Comparison of ENCODE assay signal across 12 mouse cellular contexts in the genomic region with DNA sequence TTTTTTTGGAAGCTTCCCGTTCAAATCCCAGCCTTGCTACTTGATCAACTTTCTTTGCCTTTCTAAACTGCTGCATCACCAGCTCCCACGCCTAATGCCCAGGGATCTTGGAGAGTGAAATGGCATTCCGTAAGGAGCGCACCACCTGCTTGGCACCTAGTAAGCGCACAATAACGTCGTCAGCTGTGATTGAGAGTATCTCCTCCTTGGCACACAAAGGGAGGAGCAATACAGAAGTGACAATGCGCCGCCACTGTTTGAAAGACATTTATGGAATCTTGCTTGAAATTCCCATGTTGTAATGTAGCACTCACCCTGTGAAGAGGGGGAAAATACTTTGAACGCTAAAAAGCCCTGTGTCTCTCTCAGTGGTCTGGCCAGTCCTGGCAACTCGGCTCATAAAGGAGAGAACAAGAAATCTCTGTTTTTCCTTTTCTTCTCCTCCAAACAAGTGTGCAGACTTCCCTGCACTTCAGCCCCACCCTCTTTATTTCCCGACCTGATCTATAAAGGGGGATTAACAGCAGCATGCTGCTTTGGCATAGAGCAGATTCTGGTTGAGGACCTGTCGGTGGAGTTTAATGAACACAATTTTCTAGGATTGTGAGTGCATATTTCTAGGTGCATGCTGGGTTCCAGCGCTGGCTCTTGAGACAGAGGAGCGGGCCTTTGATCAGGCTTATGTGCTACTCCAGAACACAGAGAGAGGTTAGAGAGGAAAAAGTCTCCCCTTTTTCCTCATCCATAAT.
A peak's percentile ranks its signal among the peaks of the same experiment; 100 is the strongest.
DNase-seq lines count a peak whose midpoint lies in the region; ATAC-seq and TF ChIP-seq lines count a peak whose summit lies in the region.
"Had no signal": no experiment of that assay in that cellular context is flagged by ENCODE, and none has a peak within 500 bp of the region (broad histone marks: within the 10 kb centered on the region; RNA-seq: fewer than 3 reads in every experiment).

No protein-coding gene starts in this region.

- H3K79me2 ChIP-seq in heart, adult 2 months (replicated peaks; ENCODE audit: control insufficient read depth, insufficient read depth, low read length): no peaks in the 10 kb centered on the region

- TF ChIP-seq CTCF in layer of hippocampus, adult 2 months (conservative IDR thresholded peaks at IDR 0.05): no peak
- no peak for TF ChIP-seq CTCF in heart, adult 2 months (IDR thresholded peaks at IDR 0.05)

- H3K27me3 ChIP-seq in embryonic facial prominence, embryonic 10.5 days (replicated peaks; ENCODE audit: low read depth, poor library complexity, severe bottlenecking): peaks cover 3% of the 10 kb centered on the region; the same call in 1 of the 2 replicates
- H3K27me3 ChIP-seq in hindbrain, embryonic 15.5 days: no peaks in the 10 kb centered on the region
- H3K27me3 ChIP-seq in neural tube, embryonic 15.5 days (replicated peaks): no peaks in the 10 kb centered on the region
- H3K27me3 ChIP-seq in heart, adult 2 months (ENCODE audit: control insufficient read depth, insufficient read depth, low read length): no peaks in the 10 kb centered on the region
- H3K27me3 ChIP-seq: embryonic facial prominence, embryonic 12.5 days had no signal

- no peaks in the 10 kb centered on the region for H3K9me3 ChIP-seq in embryonic facial prominence, embryonic 10.5 days
- H3K9me3 ChIP-seq in hindbrain, embryonic 15.5 days: no peaks in the 10 kb centered on the region
- H3K9me3 ChIP-seq in neural tube, embryonic 15.5 days (replicated peaks): no peaks in the 10 kb centered on the region
- H3K9me3 ChIP-seq: embryonic facial prominence, embryonic 12.5 days had no signal

- peak; percentile 29 for ATAC-seq in hindbrain, embryonic 15.5 days (ENCODE audit: low FRiP score, low read depth)
- ATAC-seq in neural tube, embryonic 15.5 days (ENCODE audit: low FRiP score): peak; percentile 21; the same call in 1 of the 2 replicates

- H3K27ac ChIP-seq in layer of hippocampus, adult 2 months: peak overlapping the region; percentile 99
- 0 out of 2 replicates have a peak overlapping the region, but pooled peaks have one; percentile 24 for H3K27ac ChIP-seq in embryonic facial prominence, embryonic 10.5 days (replicated peaks)
- H3K27ac ChIP-seq in hindbrain, embryonic 15.5 days (replicated peaks): peak overlapping the region; percentile 97
- H3K27ac ChIP-seq in neural tube, embryonic 15.5 days (replicated peaks): peak overlapping the region; percentile 90
- no peak overlapping the region for H3K27ac ChIP-seq in heart, adult 2 months
- H3K27ac ChIP-seq: embryonic facial prominence, embryonic 12.5 days; liver, embryonic 14.5 days had no signal

- peaks cover 14% of the 10 kb centered on the region; the same call in 1 of the 2 replicates for H3K4me1 ChIP-seq in embryonic facial prominence, embryonic 10.5 days
- H3K4me1 ChIP-seq in hindbrain, embryonic 15.5 days (replicated peaks): peaks cover 40% of the 10 kb centered on the region
- peaks cover 29% of the 10 kb centered on the region for H3K4me1 ChIP-seq in neural tube, embryonic 15.5 days
- H3K4me1 ChIP-seq in heart, adult 2 months (ENCODE audit: control insufficient read depth, insufficient read depth, low read length): no peaks in the 10 kb centered on the region
- H3K4me1 ChIP-seq: embryonic facial prominence, embryonic 12.5 days had no signal

- no peaks in the 10 kb centered on the region for H3K36me3 ChIP-seq in embryonic facial prominence, embryonic 10.5 days (replicated peaks)
- no peaks in the 10 kb centered on the region for H3K36me3 ChIP-seq in hindbrain, embryonic 15.5 days
- H3K36me3 ChIP-seq in neural tube, embryonic 15.5 days: no peaks in the 10 kb centered on the region
- H3K36me3 ChIP-seq in heart, adult 2 months (ENCODE audit: control insufficient read depth, insufficient read depth, low read length): no peaks in the 10 kb centered on the region
- H3K36me3 ChIP-seq: embryonic facial prominence, embryonic 12.5 days had no signal

- H3K4me3 ChIP-seq in layer of hippocampus, adult 2 months: peak overlapping the region; percentile 1; the same call in 1 of the 2 replicates
- no peak overlapping the region for H3K4me3 ChIP-seq in embryonic facial prominence, embryonic 10.5 days
- H3K4me3 ChIP-seq in hindbrain, embryonic 15.5 days: no peak overlapping the region
- H3K4me3 ChIP-seq in neural tube, embryonic 15.5 days (replicated peaks): no peak overlapping the region
- no peak overlapping the region for H3K4me3 ChIP-seq in heart, adult 2 months
- H3K4me3 ChIP-seq: embryonic facial prominence, embryonic 12.5 days had no signal

- no peak for TF ChIP-seq EP300 in heart, adult 2 months (IDR thresholded peaks at IDR 0.05; ENCODE audit: insufficient read depth, low read depth, low read length)

- WGBS in embryonic facial prominence, embryonic 10.5 days: 60% methylated on average over 15 of the region's 15 CpGs
- WGBS in hindbrain, embryonic 15.5 days: 24% methylated on average over 15 of the region's 15 CpGs
- 21% methylated on average over 15 of the region's 15 CpGs for WGBS in neural tube, embryonic 15.5 days
- 61% methylated on average over 15 of the region's 15 CpGs for WGBS in heart, adult 2 months

- TF ChIP-seq POLR2A in heart, adult 2 months (IDR thresholded peaks at IDR 0.05; ENCODE audit: insufficient read depth, low read depth, low read length): no peak

- DNase-seq in layer of hippocampus, adult 2 months (ENCODE audit: low spot score in 2 of 2): no peak
- no peak for DNase-seq in layer of hippocampus, adult 8-10 months (ENCODE audit: low spot score in 2 of 2)
- DNase-seq in embryonic facial prominence, embryonic 10.5 days (ENCODE audit: low spot score): no peak
- no peak for DNase-seq in liver
- no peak for DNase-seq in heart, adult 2 months
- no peak for DNase-seq in heart, adult 11 months
- DNase-seq: adrenal gland, adult 8-10 months; kidney, adult 18-20 months had no signal

- 0 out of 2 replicates have a peak overlapping the region, but pooled peaks have one; percentile 8 for H3K9ac ChIP-seq in hindbrain, embryonic 15.5 days
- H3K9ac ChIP-seq in neural tube, embryonic 15.5 days (replicated peaks): peak overlapping the region; percentile 26; the same call in 1 of the 2 replicates
- H3K9ac ChIP-seq in heart, adult 2 months (ENCODE audit: low read depth, low read length): no peak overlapping the region
- H3K9ac ChIP-seq: embryonic facial prominence, embryonic 12.5 days; liver, embryonic 14.5 days had no signal

- intact Hi-C loops in heart, adult 2 months (cut with DNase I): no loop called here

- H3K4me2 ChIP-seq in hindbrain, embryonic 15.5 days: peak overlapping the region; percentile 36
- H3K4me2 ChIP-seq in neural tube, embryonic 15.5 days: peak overlapping the region; percentile 42
- H3K4me2 ChIP-seq: embryonic facial prominence, embryonic 12.5 days had no signal
